Mouse (Mus musculus): ENCODE data around the gene Ccdc60. TPM values are rescaled to one million over a fixed set of nuclear protein-coding genes. Genes with fewer than 3 reads are reported as not detected.

The Ccdc60 gene
- 0.01 and 0.05 TPM in 2 replicates for polyA plus RNA-seq (2012; rRNA removed)

DNA sequence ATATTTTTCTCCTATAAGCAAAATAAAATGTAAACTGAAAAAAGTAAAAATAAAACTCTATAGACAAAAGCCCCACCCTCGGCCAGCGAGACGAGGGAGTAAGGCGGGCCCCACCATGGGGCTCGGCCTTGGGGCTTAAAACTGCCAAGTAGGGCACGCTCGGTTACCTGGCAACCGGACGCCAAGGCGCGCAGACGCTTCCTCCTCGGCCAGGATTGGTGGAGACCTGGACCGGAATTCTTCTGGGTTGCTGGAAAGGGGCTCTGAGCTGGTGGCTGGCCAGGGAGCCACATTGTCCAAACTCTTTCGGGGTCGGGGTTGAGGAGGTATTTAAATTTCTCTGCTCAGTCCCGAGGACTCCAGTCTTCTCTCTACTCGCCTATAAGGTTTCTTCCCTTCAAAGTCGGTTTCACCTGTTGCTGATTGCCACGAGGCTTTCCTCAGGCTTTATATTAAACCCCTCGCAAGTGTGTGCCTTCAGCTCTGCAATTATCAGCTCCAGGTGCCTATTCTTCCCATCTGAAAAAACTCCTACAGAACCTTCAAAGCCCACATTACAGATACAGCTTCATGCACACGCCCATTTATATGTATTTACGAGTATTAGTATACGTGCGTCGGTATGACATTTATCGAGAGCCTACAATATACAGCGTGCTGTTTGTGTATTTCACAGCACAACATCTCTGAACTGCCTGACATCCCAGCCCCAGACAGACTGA is at the start of gene Ccdc60:
Ccdc60 (minus strand) TSS at position 137 of the 722 bp plus-strand sequence.

DNA sequence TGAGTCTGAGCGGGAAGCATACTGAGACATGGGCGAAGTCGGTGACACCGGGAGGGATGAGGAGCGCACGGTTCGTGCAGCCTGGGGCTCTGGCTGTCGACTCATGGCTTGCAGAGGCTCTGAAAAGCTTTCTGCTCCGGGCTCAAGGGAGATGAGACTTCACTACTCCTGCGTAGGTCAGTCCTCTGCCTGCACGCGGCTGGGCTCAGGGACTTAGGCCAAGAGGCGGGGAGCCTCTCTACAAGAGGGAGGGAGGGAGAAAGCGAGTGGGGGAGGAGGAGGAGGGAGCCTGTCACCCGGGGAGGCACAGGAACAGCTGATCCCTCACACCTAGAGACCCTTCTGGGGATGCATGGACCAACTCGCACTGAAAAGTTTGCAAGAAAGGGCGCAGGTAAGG is 205.7 kb downstream of the Ccdc60 start, which contains the start of gene Tmem233:
Tmem233 (minus strand) TSS at position 164 of the 400 bp plus-strand sequence.

Other genes starting within 250 kb of the Ccdc60 start
- gene Tmem233, start 205.7 kb downstream of the Ccdc60 start, polyA plus RNA-seq (2012; rRNA removed), result not detected in 2 replicates
- 2.3 and 2.7 TPM in 2 replicates for gene Hspb8, start 133.9 kb upstream of the Ccdc60 start, polyA plus RNA-seq (2012; rRNA removed)

Data from liver, embryonic 14 days (tissue).